Mouse (Mus musculus) megakaryocyte, embryonic 14.5 days (primary cell): ENCODE data around the gene Prkg2.

ENCODE experiments used
- FLI1 ChIP-seq: IDR thresholded peaks from 2 replicates; pipeline ENCODE4 v1.6.1; 2012; ENCODE audit warnings: low read length, inconsistent platforms, mixed read lengths
- GATA1 ChIP-seq: IDR thresholded peaks from 3 replicates; pipeline ENCODE4 v1.6.1; 2012; ENCODE audit warnings: mixed read lengths, low read length, inconsistent platforms, borderline replicate concordance

DNA sequence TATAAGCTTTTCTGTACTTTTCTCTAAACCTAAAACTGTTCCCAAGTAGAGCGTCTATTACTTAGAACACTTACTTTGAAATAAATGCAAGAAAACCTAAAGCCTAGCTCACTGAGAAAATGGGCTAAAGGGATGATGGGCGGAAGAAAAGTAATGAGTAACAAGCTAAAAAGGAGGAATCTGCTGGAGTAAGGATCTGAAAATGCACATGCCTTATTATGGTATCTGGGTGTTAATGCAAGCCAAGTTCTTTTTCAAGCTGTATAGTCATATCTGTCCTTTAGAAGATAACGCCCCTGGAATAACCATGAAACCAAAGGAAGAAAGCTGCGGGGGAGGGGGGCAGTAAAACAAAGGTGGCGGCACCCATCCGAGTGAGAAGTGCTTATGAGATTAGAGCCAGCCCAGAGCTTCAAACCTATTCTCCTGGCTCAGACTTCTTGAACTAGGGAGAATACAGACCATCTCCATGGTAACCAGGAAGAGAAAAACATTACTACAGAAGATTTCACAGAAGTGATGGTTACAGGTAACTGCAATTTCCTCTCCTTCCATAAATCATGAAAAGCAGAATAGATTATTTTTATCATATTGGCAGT is 5.5 kb downstream of the Prkg2 start:
- TF ChIP-seq GATA1 (no peak), FLI1 (no peak)
